Mouse (Mus musculus) embryo, embryonic 11 days (tissue): ENCODE measurements around the gene Dtx2.
"Not testable (repeated sequence)": the region's sequence is repeated elsewhere in the genome, so short reads cannot be mapped to it uniquely, and the experiment has no call there.

Experiments
- DNase-seq: peaks from one replicate; pipeline ENCODE4 v3.0.0-alpha.2; 2015

The Dtx2 gene

DNA sequence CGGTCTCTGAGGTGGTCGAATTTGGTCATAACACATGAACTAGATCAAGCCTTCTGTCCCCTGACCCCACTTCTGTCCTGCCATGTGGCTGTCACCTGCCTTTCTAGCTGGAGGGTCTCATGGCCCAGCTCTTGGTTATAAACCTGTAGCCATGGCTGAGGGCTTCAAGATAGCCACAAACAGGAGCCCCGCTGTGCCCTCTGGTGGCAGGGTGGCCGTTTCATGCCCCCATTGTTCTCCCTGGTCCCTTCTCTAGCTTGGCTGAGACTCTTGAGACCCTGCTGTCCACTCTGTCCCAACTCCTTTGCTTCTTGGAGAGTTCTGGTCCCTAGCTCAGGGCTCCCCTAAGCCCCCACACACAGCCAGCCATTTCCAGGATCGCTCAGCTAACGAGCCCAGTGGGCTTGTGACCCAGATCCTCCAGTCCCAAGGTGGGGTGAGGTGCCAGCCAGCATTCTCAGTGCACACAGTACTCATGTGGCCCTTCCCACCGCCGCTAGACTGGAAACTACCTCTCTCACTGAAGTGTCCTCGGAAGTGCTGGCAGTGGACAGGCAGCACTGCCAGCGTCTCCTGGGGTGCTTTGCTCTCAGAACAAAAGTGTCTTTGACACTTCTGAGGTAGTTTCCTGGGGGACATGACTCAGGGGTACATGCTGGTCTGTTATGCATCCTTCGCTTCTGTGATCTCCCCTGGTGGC is 33.2 kb downstream of the Dtx2 start:
- DNase-seq, result no peak

DNA sequence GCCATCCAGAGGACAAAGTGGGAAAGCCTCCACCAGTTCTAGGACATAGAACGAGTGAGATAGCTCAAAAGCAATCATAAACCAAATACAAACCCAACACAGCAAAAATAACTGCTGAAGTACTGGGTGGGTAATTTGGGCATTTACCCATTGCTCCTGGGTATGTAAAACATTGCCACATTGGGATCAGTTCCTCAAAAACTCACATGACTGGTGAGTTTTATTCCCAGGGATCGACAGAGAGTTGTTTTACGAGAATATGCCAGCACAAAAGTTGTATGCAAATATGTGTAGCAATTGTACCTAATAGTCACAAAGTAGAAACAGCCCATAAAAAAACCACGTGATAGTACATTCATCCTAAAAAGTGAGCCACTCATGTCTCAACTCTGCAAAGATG is 40.3 kb downstream of the Dtx2 start:
- no peak for DNase-seq

DNA sequence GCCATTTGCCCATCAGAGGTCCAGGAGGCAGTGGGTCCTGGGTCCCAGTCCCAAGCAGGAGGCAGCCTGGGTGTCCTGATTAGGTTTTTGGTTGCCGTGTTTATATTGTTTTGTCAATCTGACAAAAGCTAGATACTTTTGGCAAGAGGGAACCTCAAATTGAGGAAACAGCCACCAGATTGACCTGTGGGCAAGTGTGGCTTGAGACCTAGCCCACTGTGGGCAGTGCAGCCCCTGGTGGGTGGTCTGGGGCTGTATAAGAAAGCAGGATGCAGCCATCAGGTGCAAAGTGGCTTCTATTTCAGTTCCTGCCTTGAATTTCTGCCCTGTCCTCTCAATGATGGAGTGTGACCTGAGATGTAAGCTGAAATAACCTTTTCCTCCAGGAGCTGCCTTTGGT is 40.7 kb downstream of the Dtx2 start:
- no peak for DNase-seq

DNA sequence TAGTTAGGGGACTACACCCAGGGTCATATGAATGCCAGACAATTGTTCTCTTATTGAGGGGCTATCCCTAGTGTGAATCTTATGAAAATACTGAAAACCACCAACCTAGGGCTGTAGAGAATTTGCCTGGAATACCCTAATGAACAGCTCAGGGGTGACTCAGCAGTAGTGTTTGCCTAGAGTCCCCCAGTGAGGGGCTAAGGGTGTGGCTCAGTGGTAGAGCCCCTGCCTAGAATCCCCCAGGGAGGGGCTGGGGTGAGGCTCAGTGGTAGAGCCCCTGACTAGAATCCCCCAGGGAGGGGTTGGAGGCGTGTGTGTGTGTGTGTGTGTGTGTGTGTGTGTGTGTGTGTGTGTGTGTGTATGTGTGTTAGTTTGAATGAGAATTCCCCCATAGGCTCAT is 42.1 kb downstream of the Dtx2 start:
- no peak for DNase-seq

DNA sequence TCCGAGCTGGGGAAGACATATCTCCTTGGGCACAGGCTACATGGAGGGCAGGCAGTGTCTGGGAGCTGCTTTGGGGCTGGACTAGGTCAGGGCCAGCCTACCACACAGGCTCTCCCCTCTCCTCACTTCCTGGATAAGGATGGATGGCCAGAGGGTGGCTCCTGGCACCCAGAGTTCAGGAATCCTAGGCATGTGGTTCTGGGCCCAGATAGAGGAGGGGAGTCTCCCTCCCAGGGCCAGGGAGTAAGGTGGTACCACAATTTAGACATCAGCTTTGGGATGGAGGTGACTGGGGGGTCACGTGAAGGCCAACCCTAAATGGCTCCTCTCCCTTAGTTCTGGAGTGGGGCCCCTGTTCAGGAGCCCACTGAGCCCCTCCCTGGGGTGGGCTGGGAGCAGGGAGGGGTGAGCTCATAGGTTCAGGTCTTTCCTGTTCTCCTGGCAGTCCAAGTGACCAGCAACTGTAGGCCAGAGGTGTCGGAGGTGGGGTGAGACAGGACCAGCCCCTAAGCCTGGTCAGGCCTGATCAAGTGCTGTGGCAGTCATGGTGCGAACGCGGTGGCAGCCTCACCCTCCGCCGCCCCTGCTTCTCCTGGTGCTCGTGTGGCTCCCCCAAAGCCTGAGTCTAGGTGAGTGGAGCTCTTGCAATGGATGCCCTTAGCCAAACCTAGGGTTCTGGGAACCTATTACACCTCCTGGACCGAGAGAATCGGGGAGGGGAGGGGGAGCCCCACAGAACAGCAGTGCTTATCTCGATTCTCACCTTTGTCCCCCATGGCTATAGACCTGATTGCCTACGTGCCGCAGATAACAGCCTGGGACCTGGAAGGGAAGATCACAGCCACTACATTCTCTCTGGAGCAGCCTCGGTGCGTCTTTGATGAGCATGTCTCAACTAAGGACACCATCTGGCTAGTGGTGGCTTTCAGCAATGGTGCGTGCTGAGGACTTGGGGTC is 43.9 kb downstream of the Dtx2 start, which contains the start of gene Upk3b:
TSS of gene Upk3b (plus strand) at position 239 of the 957 bp plus-strand sequence.
- no peak for DNase-seq

DNA sequence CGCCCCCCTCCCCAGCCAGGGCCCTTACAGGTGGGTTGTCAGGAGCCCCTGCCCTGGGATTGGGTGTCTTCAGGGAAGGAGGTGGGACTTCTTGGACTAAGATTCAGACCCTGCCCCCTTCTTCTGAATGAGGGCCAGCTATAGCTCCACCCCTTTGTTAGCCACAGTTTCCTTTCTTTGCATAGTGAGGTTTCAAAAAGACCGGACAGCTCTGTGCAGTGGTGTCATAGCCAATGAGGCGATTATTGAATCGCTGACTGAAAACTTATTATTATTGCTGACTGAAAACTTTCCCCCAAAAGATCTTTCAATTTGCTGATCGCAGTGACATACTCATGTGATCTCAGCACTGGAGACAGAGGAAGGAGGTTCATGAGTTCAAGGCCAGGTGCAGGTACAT is 45.6 kb downstream of the Dtx2 start:
- peak; percentile 42 for DNase-seq

DNA sequence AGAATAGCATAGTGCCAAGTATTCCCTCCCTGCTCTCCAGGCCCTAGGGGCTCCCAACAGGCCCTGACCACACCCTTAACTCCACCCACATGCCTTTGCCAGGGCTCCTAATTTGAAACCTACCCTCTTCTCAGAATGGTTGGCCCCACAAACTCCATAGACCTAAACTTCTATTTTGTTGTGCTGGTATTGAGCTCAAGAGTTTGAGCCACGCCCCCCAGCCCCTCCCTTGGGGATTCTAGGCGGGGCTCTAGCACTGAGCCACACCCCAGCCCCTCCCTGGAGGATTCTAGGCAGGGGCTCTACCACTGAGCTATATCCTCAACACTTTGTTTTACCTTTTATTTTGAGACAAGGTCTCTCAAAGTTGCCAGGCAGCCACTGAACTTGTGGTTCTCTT is 46.7 kb downstream of the Dtx2 start:
- no peak for DNase-seq

DNA sequence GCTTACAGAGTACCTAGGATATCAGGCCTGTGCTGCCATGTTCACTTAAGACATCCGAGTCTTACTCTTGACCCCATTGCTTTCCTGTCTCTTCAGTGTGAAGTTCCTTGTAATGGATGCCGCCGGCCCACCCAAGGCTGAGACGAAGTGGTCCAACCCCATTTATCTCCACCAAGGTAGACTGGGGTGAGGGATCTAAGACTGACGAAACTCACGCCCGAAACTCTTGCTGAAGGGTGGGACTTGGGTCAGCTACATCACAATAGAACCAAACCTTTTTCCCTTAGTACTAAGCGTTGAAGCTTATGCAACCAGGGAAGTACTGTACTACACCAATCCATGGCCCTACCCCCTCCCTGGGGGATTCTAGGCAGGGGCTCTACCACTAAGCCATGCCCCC is 47.1 kb downstream of the Dtx2 start:
- no peak for DNase-seq

DNA sequence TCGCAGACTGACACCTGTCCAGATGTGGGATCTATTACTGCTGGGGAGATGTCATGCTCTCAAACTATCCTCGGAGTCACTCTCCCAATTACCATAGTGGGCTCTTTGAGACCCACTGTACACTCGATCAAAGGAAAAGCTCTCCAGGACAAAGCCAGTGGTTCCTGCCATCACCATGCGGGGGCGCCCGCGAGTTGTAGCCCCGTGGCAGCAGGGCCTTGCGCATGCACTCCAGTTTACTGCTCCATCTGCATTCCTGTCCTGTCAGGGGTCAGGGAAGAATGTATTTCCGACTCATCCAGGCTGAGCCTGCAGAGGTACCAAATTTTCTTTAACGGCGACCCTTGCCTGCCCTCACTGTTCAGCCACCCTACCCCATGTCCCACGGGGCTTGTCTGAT is 50.3 kb downstream of the Dtx2 start:
- DNase-seq, result no peak

DNA sequence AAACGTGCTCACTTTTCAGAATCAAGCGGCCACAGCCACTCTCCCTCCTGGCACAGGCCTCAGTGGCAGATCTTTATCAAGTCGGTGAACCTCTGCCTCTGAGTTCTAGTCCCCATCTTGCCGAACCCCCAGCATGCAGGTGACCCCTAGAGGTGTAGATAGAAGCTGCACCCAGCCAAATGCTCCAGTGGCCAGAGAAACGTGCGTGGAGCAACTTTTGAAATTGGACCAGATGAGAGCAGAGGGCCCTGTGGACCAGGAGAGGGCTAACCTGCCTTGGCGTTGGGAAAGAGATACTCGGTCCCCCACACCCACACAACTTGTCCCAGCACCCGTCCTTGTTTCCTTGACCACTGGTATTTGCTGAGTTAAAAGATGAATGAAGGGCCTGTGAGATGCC is 50.8 kb downstream of the Dtx2 start:
- DNase-seq, result peak; percentile 49

DNA sequence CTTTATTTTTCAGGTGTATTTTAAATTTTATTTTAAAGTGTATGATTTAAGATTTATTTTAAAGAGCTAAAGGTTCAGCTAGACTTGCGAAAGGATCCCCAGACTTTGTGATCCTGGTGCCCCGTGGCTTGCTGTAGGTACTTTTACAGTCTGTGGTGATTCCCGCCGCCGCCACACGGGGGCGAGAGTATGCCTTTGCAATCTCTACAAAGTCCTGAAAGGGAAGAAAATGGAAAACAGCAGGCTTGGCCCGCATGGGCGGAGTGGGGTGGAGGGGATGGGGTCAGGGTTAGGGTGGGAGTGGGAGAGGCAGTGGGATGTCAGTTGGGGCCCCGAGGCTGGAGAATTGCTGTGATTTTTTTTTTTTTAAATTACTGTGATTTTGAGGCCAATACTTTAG is 51.4 kb downstream of the Dtx2 start:
- DNase-seq, result peak; percentile 90

DNA sequence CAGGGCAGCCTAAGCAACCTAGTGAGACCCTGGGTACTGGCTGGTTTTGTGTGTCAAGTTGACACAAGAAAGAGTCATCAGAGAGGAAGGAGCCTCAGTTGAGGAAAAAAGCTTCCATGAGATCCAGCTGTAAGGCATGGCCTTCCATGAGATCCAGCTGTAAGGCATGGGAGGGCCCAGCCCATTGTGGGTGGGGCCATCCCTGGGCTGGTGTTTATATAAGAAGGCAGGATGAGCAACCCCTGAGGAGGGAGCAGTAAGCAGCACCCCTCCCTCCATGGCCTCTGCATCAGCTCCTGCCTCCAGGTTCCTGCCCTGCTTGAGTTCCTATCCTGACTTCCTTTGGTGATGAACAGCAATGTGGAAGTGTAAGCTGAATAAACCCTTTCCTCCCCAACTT is 53.9 kb downstream of the Dtx2 start:
- DNase-seq, result not testable (repeated sequence)

DNA sequence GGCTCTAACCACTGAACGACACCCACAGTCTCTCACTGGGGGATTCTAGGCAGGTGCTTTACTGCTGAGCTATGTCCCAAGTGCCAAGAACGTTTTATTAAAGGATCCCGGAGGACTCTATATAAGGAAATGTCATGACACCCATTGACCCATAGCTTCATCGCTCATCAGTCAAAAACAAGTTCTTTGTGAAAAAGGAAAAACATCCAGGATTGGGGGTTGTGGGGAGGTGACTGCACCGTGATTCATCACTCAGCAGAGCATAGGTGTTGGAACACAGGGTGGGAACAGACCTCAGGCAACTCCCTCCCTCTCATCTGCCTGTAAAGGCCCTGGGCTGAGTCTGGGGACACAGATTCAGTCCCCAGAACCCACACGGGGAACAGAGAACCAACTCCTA is 55.3 kb downstream of the Dtx2 start:
- DNase-seq, result peak; percentile 20

DNA sequence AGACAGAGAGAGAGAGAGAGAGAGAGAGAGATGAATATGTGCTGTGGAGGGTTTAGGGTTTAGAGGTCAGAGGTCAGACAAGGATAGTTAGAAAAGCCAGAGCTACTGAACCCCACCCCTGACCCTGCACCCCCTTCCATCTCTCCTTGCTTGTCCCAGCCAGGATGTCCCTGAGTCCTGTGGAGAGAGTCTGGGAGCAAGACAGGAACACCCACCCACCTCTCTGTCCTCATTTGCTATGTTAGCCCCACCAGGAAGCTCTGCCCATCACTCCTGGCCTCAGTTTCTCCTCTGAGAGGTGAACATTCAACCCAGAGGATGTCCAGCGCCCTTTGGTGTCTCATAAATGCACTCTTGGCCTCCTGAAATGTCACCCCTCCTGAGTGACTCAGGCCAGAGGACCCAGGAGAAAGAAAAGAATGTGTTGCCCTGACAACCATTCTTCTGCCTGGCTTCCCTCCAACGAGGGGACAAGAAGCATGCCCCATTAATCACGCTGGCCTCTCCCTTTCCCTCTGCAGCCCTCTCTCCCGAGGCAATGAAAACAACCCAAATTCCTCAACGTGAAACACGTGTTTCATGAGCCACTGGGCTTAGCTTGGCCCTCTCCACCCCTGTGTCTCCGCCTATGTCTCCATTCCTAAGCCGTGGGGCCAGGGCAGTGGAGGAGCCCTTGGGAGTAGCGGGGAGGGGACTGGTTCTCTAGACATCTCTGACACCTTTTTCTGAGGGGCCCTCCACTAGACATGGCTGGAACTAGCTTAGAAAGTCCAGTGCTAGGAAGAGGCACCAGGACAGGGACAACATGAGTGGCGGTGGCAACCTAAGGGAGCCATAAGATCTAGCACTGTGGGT is 56.9 kb downstream of the Dtx2 start:
- DNase-seq, result peak; percentile 88

DNA sequence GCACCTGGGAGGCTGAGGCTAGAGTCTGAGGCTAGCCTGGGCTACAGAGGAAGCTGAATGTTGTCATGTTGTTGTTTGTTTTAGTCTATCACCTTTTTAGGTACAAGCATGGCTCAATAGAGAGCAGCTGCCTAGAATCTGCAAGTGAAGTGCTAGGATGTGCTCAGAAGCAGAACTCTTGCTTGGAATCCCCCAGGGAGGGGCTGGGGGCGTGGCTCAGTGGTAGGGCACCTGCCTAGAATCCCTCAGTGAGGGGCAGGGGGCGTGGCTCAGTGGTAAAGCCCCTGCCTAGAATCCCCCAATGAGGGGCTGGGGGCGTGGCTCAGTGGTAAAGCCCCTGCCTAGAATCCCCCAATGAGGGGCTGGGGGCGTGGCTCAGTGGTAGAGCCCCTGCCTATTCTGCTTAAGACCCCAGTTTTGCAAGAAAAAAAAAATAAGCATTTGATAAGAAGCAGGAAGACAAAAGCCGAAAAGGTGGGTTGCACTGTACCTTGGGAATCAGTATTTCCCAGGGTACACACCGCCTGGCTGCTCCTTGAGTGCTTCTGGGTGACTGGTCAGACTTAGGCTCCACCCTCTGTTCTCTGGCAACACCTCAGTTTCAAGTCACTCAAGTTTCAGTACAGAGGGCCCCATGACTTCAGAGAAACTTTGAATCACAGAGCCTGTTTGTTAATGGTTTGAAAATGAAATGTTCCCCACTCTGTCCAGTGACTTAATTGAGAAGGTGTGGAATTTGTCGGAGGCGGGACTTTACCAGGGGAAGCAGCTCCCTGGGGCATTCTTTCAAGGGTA is 58.5 kb downstream of the Dtx2 start:
- DNase-seq, result no peak

DNA sequence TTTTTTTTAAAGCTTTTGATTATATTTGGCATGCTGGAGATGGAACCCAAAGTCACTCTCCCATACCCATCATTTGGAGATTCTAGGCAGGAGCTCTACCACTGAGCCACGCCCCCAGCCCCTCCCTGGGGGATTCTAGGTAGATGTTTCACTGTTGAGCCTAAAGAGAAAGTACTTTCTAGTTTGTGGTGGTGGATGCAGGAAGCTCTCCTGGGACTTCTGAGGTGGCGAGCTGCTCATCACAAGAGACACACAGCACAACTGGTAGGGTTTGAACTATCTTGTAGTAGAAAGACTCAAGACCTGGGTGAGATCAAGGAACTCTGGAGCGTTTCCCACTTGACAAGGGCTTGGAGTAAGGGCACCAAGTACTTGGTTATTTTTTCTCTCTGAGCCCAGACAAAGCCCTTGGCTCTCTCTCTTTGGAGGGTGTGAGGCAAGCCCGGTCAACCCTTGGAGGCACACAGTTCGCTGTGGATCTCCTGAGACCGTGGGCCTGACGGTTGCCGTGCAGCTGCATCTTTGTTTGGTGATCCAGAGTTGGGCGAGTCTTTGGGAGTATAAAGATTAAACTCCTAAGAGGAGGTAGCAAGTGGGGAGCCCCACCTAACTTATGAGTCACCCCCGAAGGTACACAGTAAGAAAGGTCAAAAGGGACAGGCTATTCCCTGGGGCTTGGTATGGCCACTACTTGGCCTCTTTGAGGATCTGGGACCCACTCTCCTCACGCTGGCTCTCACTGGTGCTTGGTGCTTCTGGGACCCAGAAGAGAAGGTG is 59.9 kb downstream of the Dtx2 start, which contains the start of gene Upk3bl:
TSS of gene Upk3bl (plus strand) at position 192 of the 777 bp plus-strand sequence.
- DNase-seq, result no peak

DNA sequence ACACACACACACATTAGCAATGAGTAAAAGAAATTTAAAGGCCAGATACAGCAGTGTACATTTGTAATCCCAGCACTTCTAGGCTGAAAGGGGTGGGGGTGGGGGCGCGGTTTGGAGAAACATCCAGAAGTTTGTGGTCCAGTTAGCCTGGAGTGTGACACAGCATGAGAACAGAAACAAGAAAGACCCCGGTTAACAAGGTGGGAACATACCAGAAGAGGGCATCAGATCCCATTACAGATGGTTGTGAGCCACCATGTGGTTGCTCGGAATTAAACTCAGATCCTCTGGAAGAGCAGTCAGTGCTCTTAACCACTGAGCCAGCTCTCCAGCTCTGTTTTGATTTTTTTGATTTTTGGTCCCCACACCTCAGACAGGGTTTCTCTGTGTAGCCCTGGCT is 61.5 kb downstream of the Dtx2 start:
- DNase-seq, result no peak

DNA sequence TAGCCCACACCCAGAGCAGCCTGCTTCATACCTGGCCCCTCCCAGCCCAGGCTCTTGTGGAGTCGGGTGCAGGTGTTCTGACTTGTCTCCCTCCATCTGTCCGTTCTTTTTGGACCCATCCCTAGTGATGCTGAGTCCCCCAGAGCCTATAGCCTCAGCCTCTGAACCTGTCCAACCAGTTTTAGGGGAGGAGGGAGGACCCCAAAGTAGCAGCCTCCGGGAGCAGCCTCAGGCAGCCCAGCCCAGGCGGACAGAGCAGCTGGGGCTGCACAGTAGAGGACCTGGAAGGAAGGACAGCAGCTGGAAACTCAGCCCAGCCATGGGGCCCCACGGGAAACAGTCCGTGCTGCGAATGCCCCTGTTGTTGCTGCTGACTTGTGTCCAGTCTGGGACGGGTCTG is 62.5 kb downstream of the Dtx2 start:
- no peak for DNase-seq

DNA sequence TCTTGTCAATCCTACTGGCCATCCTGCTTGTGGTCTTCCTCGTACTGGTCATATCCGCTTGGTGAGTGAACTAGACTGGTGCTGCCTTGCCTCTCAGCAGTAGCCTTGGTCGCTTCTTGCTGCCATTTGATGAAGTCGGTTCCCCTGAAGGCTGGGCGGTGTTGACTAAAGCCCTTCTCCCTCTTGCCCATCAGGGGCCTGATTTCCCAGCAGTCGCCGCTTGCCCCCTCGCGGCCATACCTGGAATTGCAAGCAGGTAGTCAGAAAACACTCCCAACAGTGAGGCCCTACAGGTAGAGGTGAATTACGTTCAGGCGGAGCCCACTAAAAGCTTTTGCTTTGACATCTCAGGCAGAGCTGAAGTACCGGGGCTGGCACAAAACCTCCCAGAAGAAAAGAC is 67.0 kb downstream of the Dtx2 start:
- peak; percentile 83 for DNase-seq

DNA sequence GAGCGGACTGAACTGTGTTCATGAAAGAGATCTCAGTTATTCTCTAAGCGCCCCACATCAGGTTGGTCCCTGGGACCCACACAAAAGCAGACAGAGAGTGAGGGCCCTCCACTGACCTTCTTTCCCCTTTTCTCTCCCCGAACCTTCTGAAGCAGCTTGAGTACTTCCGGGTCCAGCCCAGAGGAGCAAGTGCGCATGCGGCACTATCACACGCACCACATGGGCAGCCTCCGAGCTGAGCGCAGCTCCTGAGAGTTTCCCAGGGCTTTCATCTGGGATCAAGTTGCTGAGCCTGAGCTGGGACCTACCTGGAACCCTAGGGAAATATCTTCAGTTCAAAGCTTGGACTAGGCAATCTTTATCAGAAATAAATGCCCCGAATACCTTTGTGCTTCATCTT is 69.3 kb downstream of the Dtx2 start:
- DNase-seq, result no peak

DNA sequence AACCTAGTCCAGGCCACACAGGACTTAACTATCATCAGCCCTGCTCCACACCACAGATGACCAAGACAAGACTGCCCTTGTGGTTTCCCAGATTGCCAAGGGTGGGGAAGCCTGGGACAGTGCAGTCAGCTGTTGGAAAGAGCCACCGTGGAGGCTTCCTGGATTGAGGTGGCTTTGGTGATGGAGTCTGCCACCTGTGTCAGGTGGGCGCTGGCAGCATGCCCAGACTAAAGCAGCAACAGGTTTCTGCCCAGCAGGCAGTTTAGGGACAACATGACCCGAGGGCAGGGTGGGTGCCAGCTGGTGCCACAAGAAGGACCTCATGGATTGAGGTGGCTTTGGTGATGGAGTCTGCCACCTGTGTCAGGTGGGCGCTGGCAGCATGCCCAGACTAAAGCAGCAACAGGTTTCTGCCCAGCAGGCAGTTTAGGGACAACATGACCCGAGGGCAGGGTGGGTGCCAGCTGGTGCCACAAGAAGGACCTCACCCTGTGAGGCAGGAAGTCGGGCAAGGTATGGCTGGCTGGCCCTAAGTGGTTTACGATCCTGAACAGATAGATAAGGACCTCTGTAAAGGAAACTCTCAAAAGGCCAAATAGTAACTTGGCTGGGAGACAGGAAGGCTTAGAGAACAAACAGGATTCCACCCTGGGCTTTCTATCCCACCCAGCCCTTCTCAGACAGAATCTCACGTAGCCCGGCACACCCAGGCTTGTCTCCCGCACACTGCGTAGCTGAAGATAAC is 72.0 kb downstream of the Dtx2 start:
- not testable (repeated sequence) for DNase-seq
